Mouse (Mus musculus) kidney, postnatal 0 days (tissue): ENCODE results near the gene B3galt2. TPM values are rescaled to one million over a fixed set of nuclear protein-coding genes. Genes with fewer than 3 reads are reported as not detected.
A peak's percentile ranks its signal among the peaks of the same experiment; 100 is the strongest.

Experiments
- ATAC-seq: fragments of 200-750 bp; cut with Nextera tagmentation; replicated peaks from 2 replicates; pipeline ENCODE4 v1.8.0; 2017; ENCODE audit warnings: low read depth, moderate number of reproducible peaks, moderate TSS enrichment, moderate library complexity; ENCODE audit not compliant: low FRiP score
- DNase-seq: peaks from one replicate; pipeline ENCODE4 v3.0.0-alpha.2; 2016; ENCODE audit warnings: low spot score
- H3K27ac ChIP-seq: fragments of 300-500 bp; sonication (generic); 2 replicates; pipeline ENCODE4 v1.5.1; 2014; ENCODE audit warnings: mild to moderate bottlenecking
- H3K27me3 ChIP-seq: fragments of 300-500 bp; sonication (generic); 2 replicates; pipeline ENCODE4 v1.6.1; 2014; ENCODE audit warnings: low read length, mixed read lengths; ENCODE audit not compliant: insufficient read depth
- H3K36me3 ChIP-seq: fragments of 300-500 bp; sonication (generic); 2 replicates; pipeline ENCODE4 v1.6.1; 2014; ENCODE audit warnings: low read length, mixed read lengths; ENCODE audit not compliant: insufficient read depth
- H3K4me1 ChIP-seq: fragments of 300-500 bp; sonication (generic); replicated peaks from 2 replicates; pipeline ENCODE4 v1.6.1; 2014; ENCODE audit warnings: antibody characterized with exemption, low read length, mixed read lengths; ENCODE audit not compliant: insufficient read depth
- H3K4me2 ChIP-seq: fragments of 300-500 bp; sonication (generic); 2 replicates; pipeline ENCODE4 v1.6.1; 2014; ENCODE audit warnings: mild to moderate bottlenecking, low read length, moderate library complexity, mixed read lengths
- H3K4me3 ChIP-seq: fragments of 300-500 bp; sonication (generic); replicated peaks from 2 replicates; pipeline ENCODE4 v1.5.1; 2014; ENCODE audit warnings: low read depth, low read length
- H3K9ac ChIP-seq: fragments of 300-500 bp; sonication (generic); 2 replicates; pipeline ENCODE4 v1.6.1; 2014; ENCODE audit warnings: low read depth, low read length
- H3K9me3 ChIP-seq: fragments of 300-500 bp; sonication (generic); replicated peaks from 2 replicates; pipeline ENCODE4 v1.6.1; 2016; ENCODE audit warnings: low read length, inconsistent platforms, mixed read lengths
- CTCF ChIP-seq: IDR thresholded peaks from 2 replicates; pipeline ENCODE4 v1.5.1; 2016; ENCODE audit warnings: antibody characterized with exemption, low read depth, mild to moderate bottlenecking, moderate library complexity
- WGBS: fragments of 180-500 bp; shearing (Covaris S2); extraction: QIAGEN DNeasy Blood & Tissue Kit; methylation state at CpG from one replicate; pipeline ENCODE4 v1.1.7; 2014; 5-methylcytosine and 5-hydroxymethylcytosine counted together
- polyA plus RNA-seq: library from polyadenylated mRNA; unstranded; fragments of >200 nt; fragmentation: Nextera tagmentation; extraction: Ambion mirVana; gene quantifications from 2 replicates; pipeline ENCODE4 v1.2.1, GENCODE M21; 2015

B3galt2 gene
- polyA plus RNA-seq: 0.22 and 0.28 TPM in 2 replicates

GRCm38 (mm10) chr1:143640650-143641407 lies at the start of gene B3galt2:
Gene B3galt2 (plus strand): TSS chr1:143640664.
- Histone ChIP-seq H3K36me3 (no peaks in the 10 kb centered on the region), H3K27ac (no peak within 1 kb of the TSS), H3K27me3 (no peaks in the 10 kb centered on the region), H3K4me3 (no peak within 1 kb of the TSS), H3K9ac (no peak within 1 kb of the TSS), H3K9me3 (no peaks in the 10 kb centered on the region), H3K4me2 (peak within 1 kb of the TSS; percentile 33), H3K4me1 (no peaks in the 10 kb centered on the region)
- TF ChIP-seq CTCF: no peak
- no peak for ATAC-seq
- no peak for DNase-seq
- WGBS: 53% methylated on average over 15 of the region's 15 CpGs

GRCm38 (mm10) chr1:143596864-143597263 lies 43.6 kb upstream of the B3galt2 start:
- no peak overlapping the region for H3K9ac ChIP-seq
- no peak overlapping the region for H3K27ac ChIP-seq
- H3K9me3 ChIP-seq: no peaks in the 10 kb centered on the region
- H3K27me3 ChIP-seq: no peaks in the 10 kb centered on the region
- ATAC-seq (no peak), DNase-seq (no peak)
- H3K36me3 ChIP-seq: no peaks in the 10 kb centered on the region
- no peak for TF ChIP-seq CTCF
- no peak overlapping the region for H3K4me2 ChIP-seq
- no peak overlapping the region for H3K4me3 ChIP-seq
- WGBS: 82% methylated on average over 2 of the region's 2 CpGs
- no peaks in the 10 kb centered on the region for H3K4me1 ChIP-seq

GRCm38 (mm10) chr1:143608911-143609310 lies 31.6 kb upstream of the B3galt2 start:
- H3K27ac ChIP-seq: no peak overlapping the region
- DNase-seq: no peak
- H3K9ac ChIP-seq: no peak overlapping the region
- no peaks in the 10 kb centered on the region for H3K27me3 ChIP-seq
- no peaks in the 10 kb centered on the region for H3K4me1 ChIP-seq
- no peak for TF ChIP-seq CTCF
- H3K36me3 ChIP-seq: peaks cover 8% of the 10 kb centered on the region; the same call in 1 of the 2 replicates
- no peak overlapping the region for H3K4me3 ChIP-seq
- 69% methylated on average over 2 of the region's 2 CpGs for WGBS
- no peak overlapping the region for H3K4me2 ChIP-seq
- H3K9me3 ChIP-seq: no peaks in the 10 kb centered on the region
- ATAC-seq: no peak

- no peak overlapping the region for H3K27ac ChIP-seq
- no peak overlapping the region for H3K9ac ChIP-seq
- no peak for TF ChIP-seq CTCF
- WGBS: 87% methylated on average over 2 of the region's 2 CpGs
- peaks cover 11% of the 10 kb centered on the region for H3K36me3 ChIP-seq
- no peaks in the 10 kb centered on the region for H3K9me3 ChIP-seq
- DNase-seq (no peak), ATAC-seq (no peak)
- H3K4me3 ChIP-seq: no peak overlapping the region
- no peak overlapping the region for H3K4me2 ChIP-seq
- H3K27me3 ChIP-seq: no peaks in the 10 kb centered on the region
- H3K4me1 ChIP-seq: no peaks in the 10 kb centered on the region
These were observed 27.6 kb upstream of the B3galt2 start for GRCm38 (mm10) chr1:143612901-143613300.

GRCm38 (mm10) chr1:143619760-143620159 lies 20.7 kb upstream of the B3galt2 start:
- Histone ChIP-seq H3K4me1 (no peaks in the 10 kb centered on the region), H3K27ac (no peak overlapping the region), H3K9ac (no peak overlapping the region), H3K27me3 (no peaks in the 10 kb centered on the region), H3K36me3 (peaks cover 3% of the 10 kb centered on the region), H3K4me2 (no peak overlapping the region), H3K4me3 (no peak overlapping the region), H3K9me3 (no peaks in the 10 kb centered on the region)
- 55% methylated on average over 2 of the region's 2 CpGs for WGBS
- DNase-seq (no peak), ATAC-seq (no peak)
- no peak for TF ChIP-seq CTCF

GRCm38 (mm10) chr1:143621930-143622329 lies 18.5 kb upstream of the B3galt2 start:
- DNase-seq (no peak), ATAC-seq (no peak)
- H3K27me3 ChIP-seq: no peaks in the 10 kb centered on the region
- no peaks in the 10 kb centered on the region for H3K9me3 ChIP-seq
- no peak overlapping the region for H3K4me2 ChIP-seq
- H3K9ac ChIP-seq: no peak overlapping the region
- peaks cover 16% of the 10 kb centered on the region for H3K36me3 ChIP-seq
- no peak overlapping the region for H3K4me3 ChIP-seq
- no peak for TF ChIP-seq CTCF
- no peak overlapping the region for H3K27ac ChIP-seq
- H3K4me1 ChIP-seq: no peaks in the 10 kb centered on the region
